Mouse (Mus musculus) induced T-regulatory cell, adult 2 months (primary cell): ENCODE results near the gene Bcl3.
"Not testable (repeated sequence)": the region's sequence is repeated elsewhere in the genome, so short reads cannot be mapped to it uniquely, and the experiment has no call there.

Experiments used
- DNase-seq: peaks from one replicate; pipeline ENCODE4 v3.0.0-alpha.2; 2012; ENCODE audit warnings: low read depth

Gene Bcl3

GRCm38 (mm10) chr7:19802995-19803394 is 19.6 kb downstream of the Bcl3 start:
- DNase-seq, result peak; percentile 87

GRCm38 (mm10) chr7:19800764-19801163 is 21.8 kb downstream of the Bcl3 start:
- peak; percentile 77 for DNase-seq

GRCm38 (mm10) chr7:19796697-19797588 is 25.6 kb downstream of the Bcl3 start, which contains the start of gene Cblc:
Gene Cblc, minus strand, starts transcription at chr7:19796809.
- DNase-seq, result peak; percentile 93

GRCm38 (mm10) chr7:19796254-19796653 is 26.3 kb downstream of the Bcl3 start:
- no peak for DNase-seq

- DNase-seq, result no peak
Measured at GRCm38 (mm10) chr7:19795236-19795635, 27.3 kb downstream of the Bcl3 start.

- DNase-seq, result peak; percentile 43
Measured at GRCm38 (mm10) chr7:19792701-19793630, 29.6 kb downstream of the Bcl3 start.

- DNase-seq, result not testable (repeated sequence)
Measured at GRCm38 (mm10) chr7:19791504-19791903, 31.1 kb downstream of the Bcl3 start.

- peak; percentile 91 for DNase-seq
Measured at GRCm38 (mm10) chr7:19789904-19790347, 32.6 kb downstream of the Bcl3 start.

GRCm38 (mm10) chr7:19785874-19786458 is 36.6 kb downstream of the Bcl3 start:
- DNase-seq, result no peak

GRCm38 (mm10) chr7:19784764-19785535 is 37.6 kb downstream of the Bcl3 start:
- peak; percentile 61 for DNase-seq

- no peak for DNase-seq
Measured at GRCm38 (mm10) chr7:19783630-19784029, 38.9 kb downstream of the Bcl3 start.

- DNase-seq, result peak; percentile 58
Measured at GRCm38 (mm10) chr7:19782645-19783044, 39.9 kb downstream of the Bcl3 start.

- no peak for DNase-seq
Measured at GRCm38 (mm10) chr7:19781741-19782140, 40.8 kb downstream of the Bcl3 start.

GRCm38 (mm10) chr7:19779903-19780302 is 42.7 kb downstream of the Bcl3 start:
- no peak for DNase-seq

GRCm38 (mm10) chr7:19778645-19779044 is 43.9 kb downstream of the Bcl3 start:
- DNase-seq, result no peak

- no peak for DNase-seq
Measured at GRCm38 (mm10) chr7:19777049-19777723, 45.4 kb downstream of the Bcl3 start.

- DNase-seq, result no peak
Measured at GRCm38 (mm10) chr7:19771682-19772081, 50.9 kb downstream of the Bcl3 start.

GRCm38 (mm10) chr7:19770984-19771391 is 51.6 kb downstream of the Bcl3 start, which contains the start of gene Bcam:
Gene Bcam, minus strand, starts transcription at chr7:19771016.
- no peak for DNase-seq

GRCm38 (mm10) chr7:19770375-19770754 is 52.2 kb downstream of the Bcl3 start:
- DNase-seq, result peak; percentile 72
